Mouse (Mus musculus) hindbrain, embryonic 14.5 days (tissue): Measurements from ENCODE around the gene Tex50. TPM values are rescaled to one million over a fixed set of nuclear protein-coding genes. Genes with fewer than 3 reads are reported as not detected.
A peak's percentile ranks its signal among the peaks of the same experiment; 100 is the strongest.
"Not testable (repeated sequence)": the region's sequence is repeated elsewhere in the genome, so short reads cannot be mapped to it uniquely, and the experiment has no call there.

Source experiments
- ATAC-seq: fragments of 200-750 bp; cut with Nextera tagmentation; 2 replicates; pipeline ENCODE4 v1.8.0; 2017; ENCODE audit warnings: moderate number of reproducible peaks, mild to moderate bottlenecking, moderate TSS enrichment, moderate library complexity; ENCODE audit not compliant: low FRiP score
- DNase-seq: peaks from one replicate; pipeline ENCODE4 v3.0.0-alpha.2; 2015; ENCODE audit warnings: low spot score
- H3K27ac ChIP-seq: fragments of 300-500 bp; sonication (generic); 2 replicates; pipeline ENCODE4 v1.5.1; 2014; ENCODE audit warnings: mild to moderate bottlenecking, moderate library complexity
- H3K27me3 ChIP-seq: fragments of 300-500 bp; sonication (generic); 2 replicates; pipeline ENCODE4 v1.6.1; 2014; ENCODE audit warnings: mild to moderate bottlenecking, low read length, mixed read lengths; ENCODE audit not compliant: control insufficient read depth, insufficient read depth
- H3K36me3 ChIP-seq: fragments of 300-500 bp; sonication (generic); replicated peaks from 2 replicates; pipeline ENCODE4 v1.6.1; 2014; ENCODE audit not compliant: control insufficient read depth, insufficient read depth
- H3K4me1 ChIP-seq: fragments of 300-500 bp; sonication (generic); replicated peaks from 2 replicates; pipeline ENCODE4 v1.6.1; 2014; ENCODE audit warnings: antibody characterized with exemption, low read length, mixed read lengths; ENCODE audit not compliant: control insufficient read depth, insufficient read depth
- H3K4me2 ChIP-seq: fragments of 300-500 bp; sonication (generic); replicated peaks from 2 replicates; pipeline ENCODE4 v1.6.1; 2014; ENCODE audit warnings: mild to moderate bottlenecking, moderate library complexity
- H3K4me3 ChIP-seq: fragments of 300-500 bp; sonication (generic); replicated peaks from 2 replicates; pipeline ENCODE4 v1.5.1; 2014; ENCODE audit warnings: mild to moderate bottlenecking, low read length
- H3K9ac ChIP-seq: fragments of 300-500 bp; sonication (generic); 2 replicates; pipeline ENCODE4 v1.6.1; 2014
- H3K9me3 ChIP-seq: fragments of 300-500 bp; sonication (generic); 2 replicates; pipeline ENCODE4 v1.6.1; 2016; ENCODE audit warnings: low read length; ENCODE audit not compliant: control insufficient read depth
- WGBS: fragments of 180-500 bp; shearing (Covaris S2); extraction: QIAGEN DNeasy Blood & Tissue Kit; methylation state at CpG from one replicate; pipeline ENCODE4 v1.1.7; 2014; 5-methylcytosine and 5-hydroxymethylcytosine counted together
- polyA plus RNA-seq: library from polyadenylated mRNA; unstranded; fragments of >200 nt; fragmentation: Nextera tagmentation; extraction: Ambion mirVana; gene quantifications from 2 replicates; pipeline ENCODE4 v1.2.1, GENCODE M21; 2014

Gene Tex50
- polyA plus RNA-seq, 1 experiment from 2014 or later, result 0.66 TPM

- Histone ChIP-seq H3K9me3 (no peaks in the 10 kb centered on the region), H3K36me3 (no peaks in the 10 kb centered on the region), H3K27me3 (peaks cover 35% of the 10 kb centered on the region), H3K4me1 (no peaks in the 10 kb centered on the region), H3K9ac (peak overlapping the region; percentile 58), H3K4me3 (peak overlapping the region; percentile 44), H3K4me2 (peak overlapping the region; percentile 84), H3K27ac (no peak overlapping the region)
- peak; percentile 93 for ATAC-seq
- 2% methylated on average over 40 of the region's 40 CpGs for WGBS
- DNase-seq, result peak; percentile 72
These were observed 11.5 kb upstream of the Tex50 start for GRCm38 (mm10) chr1:161170651-161171050.

GRCm38 (mm10) chr1:161160266-161160665 lies 1.2 kb upstream of the Tex50 start:
- no peaks in the 10 kb centered on the region; the same call in 1 of the 2 replicates for H3K36me3 ChIP-seq
- DNase-seq, result no peak
- no peak overlapping the region for H3K27ac ChIP-seq
- no peaks in the 10 kb centered on the region for H3K4me1 ChIP-seq
- 76% methylated on average over 4 of the region's 4 CpGs for WGBS
- H3K27me3 ChIP-seq, result no peaks in the 10 kb centered on the region
- H3K4me3 ChIP-seq, result no peak overlapping the region
- H3K9ac ChIP-seq, result no peak overlapping the region
- 0 out of 2 replicates have a peak, but pooled peaks cover 3% of the 10 kb centered on the region for H3K9me3 ChIP-seq
- ATAC-seq, result no peak
- no peak overlapping the region for H3K4me2 ChIP-seq

- Histone ChIP-seq H3K4me2 (no peak overlapping the region), H3K4me3 (no peak overlapping the region), H3K9me3 (no peaks in the 10 kb centered on the region), H3K9ac (no peak overlapping the region), H3K27me3 (no peaks in the 10 kb centered on the region), H3K4me1 (no peaks in the 10 kb centered on the region), H3K36me3 (no peaks in the 10 kb centered on the region), H3K27ac (no peak overlapping the region)
- 87% methylated on average over 10 of the region's 10 CpGs for WGBS
- ATAC-seq, result no peak
- DNase-seq, result no peak
These were observed 2.6 kb downstream of the Tex50 start for GRCm38 (mm10) chr1:161156546-161156945.

GRCm38 (mm10) chr1:161151098-161151497 lies 8.0 kb downstream of the Tex50 start:
- Histone ChIP-seq H3K4me1 (no peaks in the 10 kb centered on the region), H3K9ac (no peak overlapping the region), H3K9me3 (no peaks in the 10 kb centered on the region), H3K4me2 (no peak overlapping the region), H3K4me3 (no peak overlapping the region), H3K27ac (no peak overlapping the region), H3K27me3 (no peaks in the 10 kb centered on the region), H3K36me3 (no peaks in the 10 kb centered on the region)
- ATAC-seq (no peak), DNase-seq (no peak)
- 77% methylated on average over 6 of the region's 6 CpGs for WGBS

GRCm38 (mm10) chr1:161147888-161148287 lies 11.2 kb downstream of the Tex50 start:
- Histone ChIP-seq H3K27ac (no peak overlapping the region), H3K36me3 (no peaks in the 10 kb centered on the region), H3K9me3 (no peaks in the 10 kb centered on the region), H3K4me3 (no peak overlapping the region), H3K4me2 (no peak overlapping the region), H3K27me3 (no peaks in the 10 kb centered on the region), H3K9ac (no peak overlapping the region), H3K4me1 (peaks cover 5% of the 10 kb centered on the region; the same call in 1 of the 2 replicates)
- DNase-seq (no peak), ATAC-seq (no peak)
- 77% methylated on average over 2 of the region's 2 CpGs for WGBS

GRCm38 (mm10) chr1:161145611-161146010 lies 13.5 kb downstream of the Tex50 start:
- H3K4me1 ChIP-seq, H3K27me3 ChIP-seq, H3K36me3 ChIP-seq, H3K9me3 ChIP-seq, ATAC-seq, H3K9ac ChIP-seq, H3K4me3 ChIP-seq, H3K27ac ChIP-seq, H3K4me2 ChIP-seq, DNase-seq: not testable (repeated sequence)
- 86% methylated on average over 8 of the region's 8 CpGs for WGBS

- Histone ChIP-seq H3K36me3 (no peaks in the 10 kb centered on the region), H3K4me1 (peaks cover 7% of the 10 kb centered on the region; the same call in 1 of the 2 replicates), H3K27ac (no peak overlapping the region), H3K9ac (peak overlapping the region; percentile 55; the same call in 1 of the 2 replicates), H3K4me2 (peak overlapping the region; percentile 66), H3K9me3 (no peaks in the 10 kb centered on the region), H3K4me3 (peak overlapping the region; percentile 42), H3K27me3 (0 out of 2 replicates have a peak, but pooled peaks cover 4% of the 10 kb centered on the region)
- DNase-seq, result no peak
- ATAC-seq, result no peak
- WGBS, result 91% methylated on average over 7 of the region's 7 CpGs
These were observed 15.9 kb downstream of the Tex50 start for GRCm38 (mm10) chr1:161143216-161143615.

GRCm38 (mm10) chr1:161142531-161143159 lies 16.5 kb downstream of the Tex50 start, which contains the start of gene Ankrd45:
Gene Ankrd45 (plus strand): TSS chr1:161142691.
- H3K9me3 ChIP-seq, result no peaks in the 10 kb centered on the region
- H3K4me2 ChIP-seq, result peak within 1 kb of the TSS; percentile 66
- no peak within 1 kb of the TSS for H3K27ac ChIP-seq
- peaks cover 7% of the 10 kb centered on the region; the same call in 1 of the 2 replicates for H3K4me1 ChIP-seq
- peak within 1 kb of the TSS; percentile 42 for H3K4me3 ChIP-seq
- WGBS, result 3% methylated on average over 33 of the region's 33 CpGs
- H3K9ac ChIP-seq, result peak within 1 kb of the TSS; percentile 55
- ATAC-seq, result peak; percentile 94
- peak; percentile 58 for DNase-seq
- H3K36me3 ChIP-seq, result no peaks in the 10 kb centered on the region
- 0 out of 2 replicates have a peak, but pooled peaks cover 4% of the 10 kb centered on the region for H3K27me3 ChIP-seq

GRCm38 (mm10) chr1:161140026-161140762 lies 18.9 kb downstream of the Tex50 start:
- WGBS, result 83% methylated on average over 9 of the region's 9 CpGs
- Histone ChIP-seq H3K9ac (no peak overlapping the region), H3K36me3 (no peaks in the 10 kb centered on the region), H3K4me2 (no peak overlapping the region), H3K4me1 (peaks cover 7% of the 10 kb centered on the region; the same call in 1 of the 2 replicates), H3K9me3 (no peaks in the 10 kb centered on the region), H3K27me3 (0 out of 2 replicates have a peak, but pooled peaks cover 4% of the 10 kb centered on the region), H3K4me3 (no peak overlapping the region), H3K27ac (no peak overlapping the region)
- ATAC-seq, result no peak
- DNase-seq, result no peak
